Mouse (Mus musculus) embryonic fibroblast, embryonic 13.5 days (primary cell): ENCODE measurements around the gene 1700016H13Rik.

Experiments
- CTCF ChIP-seq: IDR thresholded peaks from 2 replicates; pipeline ENCODE4 v1.5.1; 2011; ENCODE audit warnings: mild to moderate bottlenecking, control low read depth, low read length, moderate library complexity, borderline replicate concordance; ENCODE audit not compliant: insufficient read depth
- POLR2A ChIP-seq: IDR thresholded peaks from 2 replicates; pipeline ENCODE4 v1.6.1; 2011; ENCODE audit warnings: low read depth, mild to moderate bottlenecking, control low read depth, low read length, moderate library complexity

GRCm38 (mm10) chr5:103655346-103656118 is at the start of gene 1700016H13Rik:
- TF ChIP-seq POLR2A, result no peak
- peak; percentile 75; the same call in 1 of the 2 replicates for TF ChIP-seq CTCF
